Mouse (Mus musculus) c-Kit-negative CD71-positive TER-119-positive erythroid progenitor cells, embryonic 14.5 days (primary cell): ENCODE results near the gene Slc25a26.

Source experiments
- DNase-seq: peaks from one replicate; pipeline ENCODE4 v3.0.0-alpha.2; 2013; ENCODE audit warnings: low read depth, low spot score

Gene Slc25a26

DNA sequence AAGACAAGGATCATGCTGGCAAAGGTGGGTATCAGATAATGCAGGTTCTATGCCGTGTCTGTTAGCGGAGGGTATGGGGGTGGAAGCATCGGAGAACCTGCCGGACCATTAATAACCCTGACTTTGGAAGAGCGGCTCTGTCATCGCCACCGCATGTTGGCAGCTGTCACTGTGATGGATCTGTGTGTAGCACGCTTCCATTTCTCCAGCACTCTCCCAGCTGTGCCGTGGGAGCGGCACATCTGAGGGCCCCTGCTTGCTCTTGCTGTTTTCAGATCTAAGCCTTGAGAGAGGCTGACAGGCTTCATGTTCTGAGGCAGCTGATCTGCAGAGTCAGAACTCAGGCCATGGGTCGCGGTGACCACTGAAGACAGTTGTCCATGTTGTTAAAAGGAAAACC is 98.3 kb downstream of the Slc25a26 start:
- DNase-seq: no peak

DNA sequence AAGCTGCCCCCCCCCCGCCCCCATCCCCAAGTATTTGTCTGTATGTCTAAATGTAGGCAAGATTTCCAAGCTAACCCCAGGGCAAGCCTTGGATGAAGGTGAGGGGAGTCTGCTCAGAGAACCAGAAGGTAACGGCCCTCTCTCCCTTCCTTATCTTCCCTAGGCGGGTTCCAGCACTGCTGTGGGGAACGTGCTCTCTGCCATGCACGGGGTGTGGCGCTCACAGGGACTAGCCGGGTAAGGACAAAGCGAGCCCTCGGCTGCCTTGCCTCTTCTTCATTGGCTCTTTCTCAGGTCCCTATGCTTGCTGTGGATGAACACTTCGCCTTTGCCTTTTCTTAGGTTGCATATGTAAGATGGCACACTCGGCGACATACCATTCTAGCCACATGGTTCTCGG is 98.9 kb downstream of the Slc25a26 start:
- DNase-seq: no peak

DNA sequence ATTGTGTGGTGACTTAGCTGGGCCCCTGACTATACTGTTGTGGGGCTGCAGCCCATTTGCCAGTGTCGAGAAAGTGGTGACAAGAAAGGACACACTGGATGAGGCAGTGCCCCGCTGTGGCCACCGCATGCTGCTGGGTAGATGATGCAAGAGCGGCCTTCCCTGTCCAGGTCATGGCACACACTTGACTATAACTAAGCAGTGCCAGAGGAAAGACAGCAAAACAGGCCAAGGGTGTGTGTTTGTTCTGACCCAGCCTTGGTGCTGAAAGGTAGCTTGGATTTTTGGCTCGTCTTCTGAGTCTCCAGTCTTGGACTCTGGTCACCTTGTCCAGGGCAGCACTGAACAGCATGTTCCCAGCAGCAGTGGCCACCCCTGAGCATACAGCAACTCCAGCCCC is 101.0 kb downstream of the Slc25a26 start:
- no peak for DNase-seq

DNA sequence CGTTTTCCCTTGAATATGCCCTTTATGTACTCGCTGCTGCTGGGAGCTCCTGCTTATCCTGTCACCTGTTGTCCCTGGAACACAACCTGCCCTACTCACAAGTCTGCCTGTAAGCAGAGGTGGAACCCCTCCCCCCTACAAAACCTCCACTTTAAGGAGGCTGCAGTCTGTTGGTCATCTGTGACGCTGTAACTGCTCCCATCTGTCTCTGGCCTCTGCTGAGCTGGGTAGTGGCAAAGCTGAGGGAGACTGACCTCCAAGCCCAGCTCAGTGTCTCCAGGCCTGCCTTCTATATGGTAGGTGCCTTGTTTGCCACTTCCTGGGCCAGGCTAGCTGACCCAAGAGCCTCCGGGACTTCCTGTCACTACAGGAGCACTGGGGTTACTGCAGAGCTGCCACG is 101.7 kb downstream of the Slc25a26 start:
- no peak for DNase-seq

DNA sequence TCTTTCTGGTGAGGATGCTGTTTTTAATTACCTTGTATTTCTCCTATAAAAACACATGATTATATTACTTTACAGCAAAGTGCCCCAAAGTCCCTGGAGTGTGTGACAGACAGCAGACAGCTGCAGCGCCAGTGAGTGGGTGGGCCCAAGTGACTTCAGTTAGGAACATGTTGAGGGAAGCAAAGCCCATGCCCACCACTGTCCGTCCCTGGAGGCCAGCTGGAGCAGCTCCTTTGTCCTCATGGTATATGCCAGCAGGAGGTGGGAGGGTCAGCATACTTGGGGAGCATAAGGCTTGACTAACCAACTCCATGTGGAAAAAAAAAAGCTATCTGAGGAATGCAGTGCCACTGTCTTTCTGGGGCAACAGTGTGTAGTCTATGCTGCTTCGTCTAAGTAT is 103.9 kb downstream of the Slc25a26 start:
- DNase-seq: no peak

DNA sequence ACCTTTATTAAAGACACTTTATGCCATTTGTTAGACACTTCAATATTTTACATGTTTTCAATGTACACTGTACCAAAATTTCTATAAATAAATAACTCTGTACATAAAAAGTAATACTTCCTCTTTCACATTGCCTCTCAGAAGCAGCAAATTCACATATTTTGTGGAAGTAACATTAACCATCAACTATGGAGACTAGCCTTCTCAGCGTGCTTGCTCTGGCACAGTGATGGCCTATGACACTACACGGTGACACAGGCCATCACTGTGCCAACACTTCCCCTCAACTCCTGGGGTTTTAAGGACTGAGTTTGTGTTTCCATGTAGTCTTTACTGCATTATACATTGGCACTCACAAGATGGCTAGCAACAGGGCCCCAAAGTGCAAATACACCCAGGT is 104.4 kb downstream of the Slc25a26 start:
- no peak for DNase-seq

DNA sequence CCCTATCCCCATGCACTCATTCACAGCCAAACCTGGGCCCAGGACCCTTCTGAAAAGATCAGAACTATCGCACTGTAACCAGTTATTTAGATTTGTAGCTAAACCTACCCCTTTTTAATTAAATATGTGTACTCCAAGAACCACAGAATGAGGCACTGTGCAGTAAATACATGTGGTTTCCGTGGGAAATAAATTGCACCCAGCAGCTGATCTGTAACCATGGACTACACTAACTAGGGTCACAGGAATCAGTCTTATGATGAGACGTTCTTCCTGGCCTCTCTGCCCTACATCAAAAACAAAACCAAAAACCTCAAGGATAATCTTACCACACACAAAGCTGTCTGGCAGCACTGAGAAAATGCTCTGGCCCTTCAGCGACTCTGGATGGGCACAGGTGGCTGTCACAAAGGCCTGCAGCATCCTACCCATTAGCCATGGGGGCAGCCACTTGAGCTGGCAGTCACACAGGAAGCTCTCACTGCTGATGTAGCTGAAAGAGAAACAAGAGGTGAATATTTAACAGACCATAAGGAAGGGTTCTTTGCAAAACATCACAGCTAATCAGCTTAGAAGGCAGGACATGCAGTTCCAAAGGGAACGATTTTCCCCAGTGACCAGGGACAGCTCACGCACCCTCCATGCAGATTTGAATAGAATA is 113.2 kb downstream of the Slc25a26 start:
- DNase-seq: no peak

DNA sequence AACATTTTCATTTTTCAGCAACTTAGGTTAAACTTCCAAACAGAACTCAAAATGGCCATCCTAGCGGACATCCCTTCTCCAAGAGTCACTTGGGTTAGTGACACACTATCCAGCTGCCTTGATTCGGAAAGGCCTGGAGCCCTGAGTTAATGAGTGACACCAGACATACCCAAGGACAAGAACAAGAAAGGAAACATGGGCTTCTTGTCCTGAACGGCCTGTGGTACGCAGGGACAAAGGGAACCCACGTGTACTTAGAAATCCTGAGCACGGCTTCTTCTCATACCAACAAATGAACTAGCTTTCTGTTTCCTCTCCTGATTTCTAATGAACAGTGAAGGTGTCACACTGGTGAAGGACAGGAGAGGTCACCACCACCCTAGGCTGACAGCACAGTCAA is 114.2 kb downstream of the Slc25a26 start:
- DNase-seq: no peak

DNA sequence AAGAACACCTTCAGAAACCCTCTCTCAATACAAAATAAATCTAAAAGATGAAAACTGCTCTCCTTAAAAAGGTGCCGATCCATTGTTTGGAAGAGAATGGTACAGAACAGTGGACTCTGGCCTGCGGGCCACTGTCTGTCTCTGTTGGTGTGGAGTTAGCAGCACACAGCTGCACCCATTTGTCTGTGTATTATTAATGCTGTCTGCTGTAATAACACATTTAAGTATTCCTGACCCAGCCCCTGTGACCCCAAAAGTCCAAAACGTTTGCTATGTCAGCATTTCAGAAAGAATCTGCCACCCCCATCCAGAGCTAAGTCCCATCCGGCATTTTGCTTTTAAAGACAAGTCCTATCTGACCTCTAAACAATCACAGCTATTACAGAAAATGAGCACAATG is 115.8 kb downstream of the Slc25a26 start:
- DNase-seq: no peak

DNA sequence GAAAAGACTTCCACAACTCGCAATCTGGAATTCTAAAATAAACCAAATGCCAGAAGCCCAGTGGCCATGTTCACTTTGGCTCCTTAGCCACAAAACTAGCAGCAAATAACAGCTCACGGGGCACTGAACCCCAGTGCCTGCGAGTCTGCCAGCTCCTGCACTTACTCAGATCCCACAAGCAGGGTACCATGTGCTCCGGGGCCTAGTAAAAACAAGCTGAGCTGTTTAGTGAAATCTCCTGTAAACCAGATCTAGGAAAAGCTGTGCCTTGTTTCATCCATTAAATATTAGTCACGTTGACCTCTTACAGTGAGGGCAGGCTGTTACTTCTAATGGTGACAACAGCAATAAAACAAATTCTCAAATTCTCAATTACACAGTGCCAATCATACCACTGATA is 118.5 kb downstream of the Slc25a26 start:
- no peak for DNase-seq

DNA sequence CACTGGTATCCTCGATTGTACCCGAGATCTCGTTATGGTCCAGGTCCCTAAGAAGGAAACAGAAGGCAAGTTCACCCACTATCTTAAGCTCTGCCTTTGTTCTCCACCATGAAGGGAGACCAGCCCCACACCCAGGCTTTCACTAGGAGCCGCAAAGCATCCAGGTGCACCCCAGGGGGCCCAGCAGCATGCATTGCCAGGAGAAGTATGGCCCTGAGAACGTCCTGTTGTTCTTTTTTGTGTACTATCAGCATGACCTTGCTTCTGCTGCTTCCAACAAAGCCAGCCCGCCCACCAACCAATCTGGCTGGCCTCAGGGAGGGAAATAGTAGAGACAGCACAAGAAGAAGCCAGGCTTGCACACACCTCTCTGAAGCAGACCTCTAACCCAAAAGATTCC is 120.2 kb downstream of the Slc25a26 start:
- DNase-seq: no peak

DNA sequence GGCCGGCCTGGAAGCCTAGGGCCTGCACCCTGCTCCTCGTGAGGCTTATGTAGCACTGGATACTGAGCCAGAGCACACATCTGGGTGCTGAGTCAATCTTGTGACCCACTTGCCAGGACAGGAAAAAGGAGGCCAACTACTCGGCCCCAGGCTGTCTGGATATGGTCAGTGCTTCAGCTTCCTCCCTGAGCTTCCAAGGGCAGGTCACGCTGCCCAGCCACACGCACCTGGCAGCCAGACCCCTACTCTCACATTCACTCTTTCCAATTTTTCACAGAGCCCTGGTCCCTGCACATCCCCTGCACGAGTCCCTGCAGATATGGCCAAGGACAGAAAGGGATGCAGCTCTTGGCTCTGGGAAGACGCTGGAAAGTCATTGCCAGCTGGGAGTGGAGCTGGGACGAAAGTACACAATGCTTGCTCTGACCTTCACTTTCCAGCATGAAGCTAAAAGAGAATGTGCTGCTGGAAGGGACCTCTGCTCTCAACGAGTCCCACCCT is 120.7 kb downstream of the Slc25a26 start:
- no peak for DNase-seq

DNA sequence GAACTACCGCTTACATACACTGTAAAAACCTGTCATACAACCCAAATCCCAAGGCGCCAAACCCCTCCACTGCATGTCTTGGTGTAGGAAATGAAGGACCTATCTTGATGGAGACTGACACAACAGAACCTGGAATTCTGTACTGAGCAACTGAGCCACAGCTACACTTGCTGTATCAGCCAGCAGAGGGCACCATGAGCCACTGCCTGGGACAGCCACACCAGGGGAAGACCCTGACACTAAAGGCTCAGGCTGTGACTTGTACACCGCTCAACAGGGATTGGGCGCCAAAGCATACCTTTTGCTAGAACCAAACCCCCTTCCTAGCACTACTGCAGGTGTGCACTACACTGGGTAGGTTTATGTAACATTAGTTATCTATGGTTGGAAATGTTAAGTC is 122.9 kb downstream of the Slc25a26 start:
- DNase-seq: no peak

DNA sequence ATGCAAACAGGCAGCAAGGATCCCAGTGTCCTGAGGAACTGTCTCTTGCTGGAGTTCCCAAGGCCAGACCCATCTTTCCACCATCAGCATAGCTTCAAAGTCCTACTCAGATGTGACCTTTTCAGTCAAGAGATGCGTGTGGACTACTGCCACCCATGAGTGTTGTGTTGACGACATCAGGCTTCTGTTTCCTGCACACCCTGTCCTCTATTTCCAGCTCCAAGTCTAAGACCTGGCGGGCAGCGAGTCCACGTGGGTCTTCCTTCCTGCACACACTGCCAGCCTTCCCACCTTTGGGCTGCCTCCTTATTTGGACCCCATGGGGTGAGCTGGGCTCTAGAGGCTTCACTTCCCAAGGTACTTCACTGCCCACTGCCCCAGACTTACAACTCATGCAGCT is 124.4 kb downstream of the Slc25a26 start:
- DNase-seq: no peak

DNA sequence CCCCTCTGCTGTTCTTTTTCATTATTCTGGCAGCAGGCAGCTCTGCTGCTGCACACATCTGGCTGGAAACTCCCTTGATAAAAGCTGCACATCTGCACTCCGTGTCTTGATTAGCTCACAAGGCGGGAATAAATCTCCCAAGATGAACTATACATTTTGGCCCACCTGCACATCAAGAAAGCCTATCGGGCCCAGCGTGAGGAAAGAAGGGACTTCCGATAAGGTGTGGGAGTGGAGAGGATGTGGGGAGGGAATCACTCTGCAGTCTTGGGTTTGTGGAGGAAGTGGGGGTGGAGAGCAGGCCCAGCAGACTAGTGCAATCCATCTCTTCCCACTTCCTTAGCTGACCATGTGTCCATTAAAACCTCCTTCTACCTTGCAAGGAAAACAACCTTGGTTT is 125.8 kb downstream of the Slc25a26 start:
- DNase-seq: no peak

DNA sequence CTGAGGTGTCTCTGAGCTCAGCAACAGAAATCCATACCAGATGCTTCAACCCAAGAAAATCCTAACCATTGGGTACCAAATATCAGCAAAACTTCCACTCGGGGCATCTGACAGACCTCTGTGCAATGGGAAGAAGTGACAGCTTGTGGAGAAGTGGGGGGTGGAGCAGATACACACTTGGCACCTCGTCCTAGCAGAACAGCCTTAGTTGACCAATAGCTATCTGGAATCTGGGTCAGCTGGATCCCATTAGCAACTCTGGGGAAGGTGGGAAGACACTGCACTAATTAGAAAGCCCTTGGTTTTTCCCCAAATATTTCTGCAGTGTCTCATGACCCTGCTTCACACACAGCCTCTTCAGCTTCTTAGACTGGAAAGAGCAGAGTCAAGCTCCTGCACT is 126.7 kb downstream of the Slc25a26 start:
- no peak for DNase-seq

DNA sequence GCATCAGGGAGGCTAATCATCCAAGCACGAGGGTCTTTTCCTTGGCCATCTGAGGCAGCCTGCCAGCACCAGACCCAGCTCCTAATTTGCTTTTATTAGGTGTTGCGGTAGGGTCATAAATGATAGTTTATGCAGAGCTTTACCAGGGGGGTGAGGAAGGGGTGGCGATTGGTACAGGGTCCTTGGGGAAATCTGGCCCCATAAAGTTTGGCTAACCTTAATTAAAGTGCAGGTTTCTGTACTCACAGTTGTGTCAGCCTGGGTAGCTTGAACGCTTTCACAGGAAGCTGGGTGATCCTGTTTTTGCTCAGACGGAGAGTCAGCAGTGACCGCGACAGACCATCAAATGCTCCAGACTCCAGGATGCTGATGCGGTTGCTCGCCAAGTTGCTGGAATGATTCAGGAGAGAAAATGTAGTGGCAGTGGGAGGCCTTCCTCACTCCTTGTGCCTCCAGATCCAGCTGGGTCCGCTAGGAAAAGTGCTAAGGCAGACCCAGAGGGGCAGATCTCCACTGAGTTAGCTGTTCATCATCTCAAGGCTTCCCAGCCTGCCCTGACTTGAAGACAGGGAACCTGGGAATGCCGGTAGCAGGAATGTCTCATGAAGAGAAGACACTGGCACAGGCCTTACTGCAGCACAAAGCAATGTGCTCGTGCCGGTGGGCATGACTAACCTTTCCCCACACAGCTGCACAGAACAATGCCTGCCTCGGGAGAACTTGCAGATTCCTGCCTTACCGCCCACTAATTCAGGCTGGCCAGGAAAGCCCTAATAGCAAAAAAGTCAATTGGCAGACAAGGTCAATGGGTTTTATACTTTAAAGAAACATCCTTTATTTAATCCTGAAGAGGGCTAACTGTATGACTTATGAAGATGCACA is 127.8 kb downstream of the Slc25a26 start:
- no peak for DNase-seq

DNA sequence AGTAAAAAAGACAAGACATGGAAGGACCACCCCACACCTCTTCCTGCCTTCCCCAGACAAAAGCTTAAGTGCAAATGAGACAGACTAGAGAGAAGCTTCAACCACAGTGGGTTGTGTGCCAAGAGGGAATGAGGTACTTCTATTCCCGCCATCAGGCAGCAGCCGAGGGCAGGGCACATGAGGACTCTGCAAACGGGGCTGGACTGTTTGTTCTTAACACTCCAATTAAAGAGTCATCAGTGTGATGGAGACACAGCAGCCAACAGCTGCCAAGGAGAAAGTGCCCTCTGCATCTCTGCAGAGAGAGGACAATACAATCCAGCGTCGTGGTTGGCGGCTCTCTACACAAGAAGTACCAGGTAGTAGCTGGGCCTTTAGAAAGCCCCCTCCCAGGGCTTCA is 128.7 kb downstream of the Slc25a26 start:
- DNase-seq: no peak

DNA sequence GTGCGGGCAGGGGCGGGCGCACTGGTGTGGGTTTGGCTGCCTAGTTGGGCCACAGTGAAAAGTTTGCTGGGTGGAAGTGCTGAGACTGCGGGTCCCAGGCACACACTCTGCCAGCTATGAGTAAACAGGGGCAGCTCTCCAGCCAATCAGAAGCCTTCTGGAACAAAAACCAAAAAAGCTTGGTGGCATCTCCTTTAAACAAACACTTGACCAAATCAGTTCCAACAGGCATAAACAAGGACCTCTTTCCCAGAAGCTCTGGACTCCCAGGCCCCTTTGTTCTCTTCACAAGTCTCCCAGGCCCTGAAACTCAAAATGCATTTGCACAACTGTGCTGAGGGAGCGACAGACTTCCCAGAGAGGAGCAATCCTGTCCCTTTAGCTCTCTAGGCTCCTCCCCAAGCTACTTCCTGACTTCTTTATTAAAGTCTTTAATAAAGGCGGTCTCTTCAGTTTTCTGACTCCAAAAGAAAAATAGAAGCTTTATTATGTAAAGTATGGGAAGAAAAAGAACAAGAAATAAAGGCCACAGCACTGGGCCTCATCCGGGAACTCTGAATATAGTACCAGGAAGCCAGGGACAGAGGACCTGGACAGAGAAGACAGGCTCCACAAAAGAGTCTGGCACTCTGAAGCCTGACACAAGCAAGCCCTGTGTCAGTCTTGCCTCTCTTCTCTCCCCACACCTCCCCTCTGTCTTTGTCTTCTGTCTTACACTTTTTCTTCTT is 131.1 kb downstream of the Slc25a26 start:
- DNase-seq: no peak

DNA sequence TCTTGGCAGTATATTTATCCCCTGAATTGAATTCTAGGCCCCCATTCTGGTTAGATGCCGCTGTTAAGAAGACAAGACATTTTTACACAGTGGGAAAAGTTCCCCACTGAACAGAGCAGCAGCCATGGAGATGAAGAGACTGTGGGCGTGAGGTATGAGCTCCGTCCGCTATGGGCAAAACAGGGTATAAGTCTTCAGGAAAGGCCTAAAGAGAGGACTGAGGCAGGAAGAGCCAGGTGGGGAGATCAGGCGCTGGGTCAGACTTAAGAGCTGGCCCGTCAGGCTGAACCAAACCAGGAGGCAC is 131.6 kb downstream of the Slc25a26 start:
- no peak for DNase-seq

DNA sequence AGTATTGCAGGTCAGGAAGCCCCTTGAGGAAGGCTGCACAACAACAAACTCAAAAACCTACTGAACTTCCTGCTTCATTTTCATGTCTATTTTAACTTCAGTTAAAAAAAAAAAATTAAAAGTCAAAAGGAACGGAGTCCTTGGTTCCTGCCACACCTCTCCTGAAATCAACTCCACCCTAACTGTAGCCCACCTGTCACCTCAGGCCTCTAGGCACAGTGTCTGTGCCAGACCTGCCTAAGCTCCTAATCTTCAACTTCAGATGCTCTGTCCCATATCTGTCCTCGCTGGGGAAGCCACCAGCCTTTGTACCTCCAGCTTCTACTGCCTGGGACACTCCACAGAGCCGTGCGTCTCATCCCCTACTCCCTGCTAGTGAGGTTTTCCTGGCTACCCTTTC is 134.1 kb downstream of the Slc25a26 start:
- no peak for DNase-seq

DNA sequence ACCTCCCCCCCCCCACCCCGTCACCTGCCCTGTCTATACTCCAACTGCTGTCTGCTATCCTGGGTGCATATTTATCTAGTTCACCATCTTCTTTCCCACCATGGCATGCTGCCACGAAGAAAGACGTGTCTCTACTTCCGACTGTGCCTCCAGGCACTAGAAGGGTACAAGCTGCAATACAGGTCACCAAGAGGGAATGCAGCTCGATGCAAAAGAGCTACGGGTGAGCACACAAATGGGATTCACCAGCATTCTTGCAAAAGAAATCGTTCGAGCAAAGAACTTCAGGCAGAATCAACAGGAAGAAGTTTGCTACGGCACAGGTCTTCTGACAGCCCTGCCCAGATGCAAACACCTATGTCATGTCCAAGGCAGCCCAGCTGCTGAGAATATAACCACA is 134.6 kb downstream of the Slc25a26 start:
- DNase-seq: no peak

DNA sequence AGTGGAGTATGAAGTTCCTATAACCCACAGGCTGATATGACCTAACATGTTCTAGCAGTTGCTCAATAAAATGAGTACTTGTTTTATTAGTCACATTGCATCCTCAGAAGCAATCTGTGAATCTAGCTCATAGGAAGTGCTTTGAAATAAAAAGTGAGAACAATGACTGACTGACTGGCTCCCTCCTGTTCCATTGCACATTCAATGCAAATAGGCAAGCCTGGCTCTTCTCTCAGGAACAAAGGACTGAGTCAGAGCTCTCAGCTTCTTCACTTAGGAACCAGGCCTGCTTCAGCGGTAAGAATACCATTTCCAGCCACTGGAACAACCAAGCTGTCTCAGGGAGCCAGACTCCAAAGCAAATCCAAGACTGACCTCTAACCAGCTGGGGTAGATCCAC is 135.2 kb downstream of the Slc25a26 start:
- DNase-seq: no peak
